Mouse (Mus musculus) midbrain, embryonic 13.5 days (tissue): ENCODE results near the gene Lonp2. TPM values are rescaled to one million over a fixed set of nuclear protein-coding genes. Genes with fewer than 3 reads are reported as not detected.

Experiments
- ATAC-seq: fragments of 200-750 bp; cut with Nextera tagmentation; 2 replicates; pipeline ENCODE4 v1.8.0; 2017; ENCODE audit warnings: mild to moderate bottlenecking, moderate TSS enrichment, moderate library complexity
- H3K27ac ChIP-seq: fragments of 300-500 bp; sonication (generic); 2 replicates; pipeline ENCODE4 v1.5.1; 2015; ENCODE audit warnings: inconsistent platforms, mild to moderate bottlenecking, moderate library complexity
- H3K27me3 ChIP-seq: fragments of 300-500 bp; sonication (generic); 2 replicates; pipeline ENCODE4 v1.6.1; 2015; ENCODE audit warnings: mild to moderate bottlenecking, inconsistent platforms
- H3K36me3 ChIP-seq: fragments of 300-500 bp; sonication (generic); 2 replicates; pipeline ENCODE4 v1.6.1; 2015; ENCODE audit warnings: mild to moderate bottlenecking, inconsistent platforms
- H3K4me1 ChIP-seq: fragments of 300-500 bp; sonication (generic); replicated peaks from 2 replicates; pipeline ENCODE4 v1.6.1; 2015; ENCODE audit warnings: inconsistent platforms
- H3K4me2 ChIP-seq: fragments of 300-500 bp; sonication (generic); replicated peaks from 2 replicates; pipeline ENCODE4 v1.6.1; 2015; ENCODE audit warnings: moderate library complexity, mild to moderate bottlenecking, inconsistent platforms
- H3K4me3 ChIP-seq: fragments of 300-500 bp; sonication (generic); replicated peaks from 2 replicates; pipeline ENCODE4 v1.5.1; 2015; ENCODE audit warnings: mild to moderate bottlenecking, inconsistent platforms
- H3K9ac ChIP-seq: fragments of 300-500 bp; sonication (generic); replicated peaks from 2 replicates; pipeline ENCODE4 v1.6.1; 2015; ENCODE audit warnings: mild to moderate bottlenecking, inconsistent platforms
- H3K9me3 ChIP-seq: fragments of 300-500 bp; sonication (generic); 2 replicates; pipeline ENCODE4 v1.6.1; 2016; ENCODE audit warnings: mild to moderate bottlenecking, inconsistent platforms
- WGBS: fragments of 180-500 bp; shearing (Covaris S2); methylation state at CpG from one replicate; pipeline ENCODE4 v1.1.7; 2015; 5-methylcytosine and 5-hydroxymethylcytosine counted together
- polyA plus RNA-seq: library from polyadenylated mRNA; unstranded; fragments of >200 nt; fragmentation: Nextera tagmentation; extraction: Ambion mirVana; gene quantifications from 2 replicates; pipeline ENCODE4 v1.2.1, GENCODE M21; 2015

Gene Lonp2
- polyA plus RNA-seq, 1 experiment from 2014 or later, result 88.3 TPM

DNA sequence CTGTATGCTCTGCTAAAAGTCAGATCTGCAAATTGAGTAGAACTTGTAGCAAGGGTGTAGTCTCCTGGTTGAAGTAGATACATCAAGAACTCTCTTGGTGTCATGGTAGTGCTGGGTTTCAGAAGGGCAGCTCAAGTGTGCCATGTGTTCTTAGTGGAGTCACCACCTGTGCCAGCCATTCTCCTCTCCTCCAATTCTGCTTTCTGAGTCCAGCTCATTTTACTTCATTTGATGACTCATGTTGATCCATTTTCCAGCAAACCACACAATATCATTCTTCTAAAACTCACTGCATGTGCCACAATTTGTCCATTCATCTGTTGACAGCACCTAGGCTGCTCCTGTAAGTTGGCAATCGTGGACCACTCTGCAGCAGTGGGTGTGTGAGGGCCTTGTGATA is 68.3 kb downstream of the Lonp2 start:
- 94% methylated on average over 1 of the region's 1 CpGs for WGBS
- Histone ChIP-seq H3K36me3 (peaks cover 21% of the 10 kb centered on the region), H3K4me3 (no peak overlapping the region), H3K9me3 (no peaks in the 10 kb centered on the region), H3K27ac (no peak overlapping the region), H3K9ac (no peak overlapping the region), H3K4me1 (no peaks in the 10 kb centered on the region), H3K4me2 (no peak overlapping the region), H3K27me3 (no peaks in the 10 kb centered on the region)
- no peak for ATAC-seq

DNA sequence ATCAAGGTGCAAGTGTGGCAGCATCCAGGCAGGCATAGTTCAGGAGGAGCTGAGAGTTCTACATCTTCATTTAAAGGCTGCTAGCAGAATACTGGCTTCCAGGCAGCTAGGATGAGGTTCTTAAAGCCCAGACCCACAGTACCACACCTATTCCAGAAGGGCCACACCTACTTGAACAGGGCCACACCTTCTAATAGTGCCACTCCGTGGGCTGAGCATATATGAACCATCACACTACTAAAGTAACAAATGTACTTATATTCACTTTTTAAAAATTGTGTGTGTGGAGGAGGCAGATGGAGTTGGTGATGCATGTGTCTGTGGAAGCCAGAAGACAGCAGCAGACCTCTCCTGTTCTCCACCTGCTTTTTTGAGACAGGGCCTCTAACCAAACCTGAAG is 70.2 kb downstream of the Lonp2 start:
- Histone ChIP-seq H3K4me3 (no peak overlapping the region), H3K27me3 (no peaks in the 10 kb centered on the region), H3K27ac (no peak overlapping the region), H3K9me3 (no peaks in the 10 kb centered on the region), H3K9ac (no peak overlapping the region), H3K4me2 (no peak overlapping the region), H3K36me3 (peaks cover 14% of the 10 kb centered on the region), H3K4me1 (no peaks in the 10 kb centered on the region)
- no peak for ATAC-seq
- WGBS, result 100% methylated on average over 1 of the region's 1 CpGs

DNA sequence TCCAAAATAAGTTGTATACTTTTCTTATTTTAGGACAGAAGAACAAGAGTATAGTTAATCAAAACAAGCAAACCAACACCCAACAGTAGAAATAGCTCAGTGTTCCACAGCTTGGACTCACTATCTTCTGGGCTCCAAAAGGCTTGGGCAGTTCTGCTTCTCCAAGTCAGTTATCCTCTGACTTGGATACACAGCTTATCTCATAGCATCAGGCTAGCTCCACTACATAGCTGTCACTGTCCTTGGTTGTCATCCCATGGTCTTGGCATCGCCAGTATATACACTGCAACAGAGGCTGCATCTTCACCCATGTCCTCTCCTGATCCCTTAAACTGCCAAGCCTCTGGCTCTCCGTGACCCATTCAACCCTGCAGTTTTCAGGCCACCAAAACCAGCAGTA is 71.9 kb downstream of the Lonp2 start:
- H3K4me1 ChIP-seq, result no peaks in the 10 kb centered on the region
- no peak overlapping the region for H3K27ac ChIP-seq
- H3K4me2 ChIP-seq, result no peak overlapping the region
- no peaks in the 10 kb centered on the region for H3K27me3 ChIP-seq
- 93% methylated on average over 2 of the region's 2 CpGs for WGBS
- peaks cover 19% of the 10 kb centered on the region for H3K36me3 ChIP-seq
- ATAC-seq, result no peak
- no peaks in the 10 kb centered on the region for H3K9me3 ChIP-seq
- no peak overlapping the region for H3K4me3 ChIP-seq
- H3K9ac ChIP-seq, result no peak overlapping the region

DNA sequence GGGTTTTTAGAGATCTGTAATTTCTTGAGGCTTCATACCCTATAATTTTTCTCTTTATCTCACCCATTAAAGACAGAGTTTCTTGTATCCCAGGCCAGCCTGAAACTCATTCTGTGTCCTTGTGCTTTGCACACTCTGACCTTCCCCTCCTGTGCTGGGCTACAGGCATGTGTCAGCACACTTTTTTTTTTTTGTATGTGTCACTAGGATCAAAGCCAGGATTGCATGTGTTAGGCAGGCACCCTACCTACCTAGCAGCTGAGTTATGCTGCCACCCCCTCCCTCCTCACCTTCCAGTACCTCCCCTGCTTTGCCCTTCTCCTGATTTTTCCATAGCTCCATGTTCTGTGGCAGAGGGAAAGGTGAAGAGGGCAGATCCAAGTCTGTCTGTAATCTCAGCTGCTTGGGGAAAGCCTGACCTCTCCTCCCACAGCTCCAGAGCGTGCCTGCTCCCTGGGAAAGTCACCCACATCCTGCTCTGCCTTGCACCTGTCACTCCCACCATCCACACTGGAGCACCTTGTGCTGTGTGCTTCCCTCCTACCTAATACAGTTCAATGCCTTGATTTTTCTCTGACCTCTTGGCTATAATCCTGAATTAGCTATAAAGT is 75.1 kb downstream of the Lonp2 start:
- ATAC-seq, result no peak
- H3K4me3 ChIP-seq, result no peak overlapping the region
- no peaks in the 10 kb centered on the region for H3K27me3 ChIP-seq
- WGBS, result 84% methylated on average over 1 of the region's 1 CpGs
- H3K9ac ChIP-seq, result no peak overlapping the region
- H3K4me2 ChIP-seq, result no peak overlapping the region
- H3K36me3 ChIP-seq, result peaks cover 18% of the 10 kb centered on the region
- H3K9me3 ChIP-seq, result no peaks in the 10 kb centered on the region
- no peaks in the 10 kb centered on the region for H3K4me1 ChIP-seq
- H3K27ac ChIP-seq, result no peak overlapping the region

DNA sequence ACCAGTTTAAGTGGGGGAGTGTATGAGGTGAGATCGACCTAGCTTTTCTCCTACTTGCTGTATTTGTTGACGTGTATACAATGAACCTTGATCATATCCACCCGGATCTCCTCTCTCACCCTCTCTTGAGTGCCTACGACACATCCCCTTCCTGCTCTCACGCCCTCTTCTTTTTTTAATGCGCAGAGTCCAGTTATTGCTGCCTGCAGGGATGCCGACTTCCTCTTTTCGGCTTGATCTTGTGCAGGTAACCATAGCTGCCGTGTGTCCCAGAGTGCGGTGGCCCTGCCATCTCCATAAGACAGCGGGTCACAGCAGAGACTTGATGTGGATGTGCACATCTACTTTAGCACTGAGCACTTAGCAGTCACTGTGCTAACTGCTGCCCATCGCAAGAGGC is 75.6 kb downstream of the Lonp2 start:
- WGBS, result 94% methylated on average over 12 of the region's 12 CpGs
- H3K9me3 ChIP-seq, result no peaks in the 10 kb centered on the region
- ATAC-seq, result no peak

DNA sequence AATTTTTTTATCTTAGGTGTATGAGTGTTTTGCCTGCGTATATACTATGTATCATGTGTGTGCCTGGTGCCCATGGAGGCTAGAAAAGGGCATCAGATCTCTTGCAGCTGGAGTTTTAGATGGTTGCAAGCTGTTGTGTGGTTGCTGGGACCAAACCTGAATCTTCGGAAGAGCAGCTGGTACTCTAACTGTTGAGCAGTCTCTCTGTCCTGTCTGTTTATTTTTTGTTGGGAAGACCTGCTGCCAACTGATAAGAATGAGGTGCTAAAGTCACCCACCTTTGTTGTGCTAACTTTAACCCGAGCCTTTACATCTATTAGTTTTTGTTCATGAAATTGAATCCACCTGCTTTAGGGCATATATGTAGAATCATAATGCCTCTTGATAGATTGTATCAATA is 78.6 kb downstream of the Lonp2 start:
- Histone ChIP-seq H3K4me1 (no peaks in the 10 kb centered on the region), H3K9ac (no peak overlapping the region), H3K36me3 (peaks cover 12% of the 10 kb centered on the region), H3K4me3 (no peak overlapping the region), H3K27ac (no peak overlapping the region), H3K27me3 (no peaks in the 10 kb centered on the region), H3K9me3 (no peaks in the 10 kb centered on the region), H3K4me2 (no peak overlapping the region)
- no peak for ATAC-seq
- WGBS, result 84% methylated on average over 3 of the region's 3 CpGs

More for the DNA sequence above, 75.6 kb downstream of the Lonp2 start:
- Histone ChIP-seq H3K27ac (no peak overlapping the region), H3K4me2 (no peak overlapping the region), H3K4me3 (no peak overlapping the region), H3K36me3 (peaks cover 18% of the 10 kb centered on the region), H3K27me3 (no peaks in the 10 kb centered on the region), H3K9ac (no peak overlapping the region), H3K4me1 (no peaks in the 10 kb centered on the region)

DNA sequence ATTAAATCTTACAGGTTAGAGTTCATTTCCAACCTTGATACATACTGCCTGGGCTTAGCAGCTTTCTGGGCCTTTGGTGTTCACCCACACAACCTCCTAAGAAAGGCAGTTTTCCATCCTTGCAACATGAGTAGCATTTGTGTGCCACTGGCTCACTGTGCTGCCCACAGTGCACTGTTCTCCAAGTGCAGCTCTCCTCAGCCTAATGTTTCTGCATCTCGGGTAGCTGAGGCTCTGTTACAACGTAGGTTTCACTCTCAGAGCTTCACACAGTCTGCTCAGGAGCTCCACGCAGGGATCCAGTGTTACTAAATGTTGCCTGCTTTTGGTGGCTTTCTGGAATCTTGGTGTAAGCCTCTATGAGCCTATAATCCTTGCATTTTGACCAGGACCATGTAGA is 81.5 kb downstream of the Lonp2 start:
- no peaks in the 10 kb centered on the region for H3K27me3 ChIP-seq

DNA sequence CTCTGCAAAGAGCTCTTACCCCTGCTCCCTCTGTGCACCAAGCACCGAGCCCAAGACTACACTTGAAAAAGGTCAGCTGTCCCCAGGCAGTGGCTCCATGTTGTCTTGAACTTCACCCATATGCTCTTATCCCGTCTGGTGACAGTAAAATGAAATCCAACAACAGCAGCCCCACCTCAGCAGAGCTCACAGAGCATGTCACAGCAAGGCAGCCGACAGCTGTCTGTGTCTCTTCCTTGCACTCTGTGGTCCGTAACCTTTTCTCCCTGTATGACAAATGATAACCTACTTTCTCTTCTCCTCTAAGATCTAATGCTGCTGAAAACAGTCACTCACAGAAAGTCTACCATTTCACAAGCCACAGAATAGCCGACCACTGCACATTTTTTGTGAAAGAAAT is 82.9 kb downstream of the Lonp2 start:
- H3K9me3 ChIP-seq, result no peaks in the 10 kb centered on the region
- no peak overlapping the region for H3K4me2 ChIP-seq
- H3K4me1 ChIP-seq, result no peaks in the 10 kb centered on the region
- ATAC-seq, result no peak
- peaks cover 22% of the 10 kb centered on the region; the same call in 1 of the 2 replicates for H3K36me3 ChIP-seq
- H3K4me3 ChIP-seq, result no peak overlapping the region
- no peak overlapping the region for H3K9ac ChIP-seq
- WGBS, result 89% methylated on average over 5 of the region's 5 CpGs
- no peak overlapping the region for H3K27ac ChIP-seq
- H3K27me3 ChIP-seq, result no peaks in the 10 kb centered on the region

More for the DNA sequence above, 81.5 kb downstream of the Lonp2 start:
- no peaks in the 10 kb centered on the region for H3K4me1 ChIP-seq
- H3K4me2 ChIP-seq, result no peak overlapping the region
- peaks cover 16% of the 10 kb centered on the region; the same call in 1 of the 2 replicates for H3K36me3 ChIP-seq
- no peak overlapping the region for H3K4me3 ChIP-seq
- H3K9ac ChIP-seq, result no peak overlapping the region
- H3K27ac ChIP-seq, result no peak overlapping the region
- WGBS, result 81% methylated on average over 3 of the region's 3 CpGs
- ATAC-seq, result no peak
- no peaks in the 10 kb centered on the region for H3K9me3 ChIP-seq

DNA sequence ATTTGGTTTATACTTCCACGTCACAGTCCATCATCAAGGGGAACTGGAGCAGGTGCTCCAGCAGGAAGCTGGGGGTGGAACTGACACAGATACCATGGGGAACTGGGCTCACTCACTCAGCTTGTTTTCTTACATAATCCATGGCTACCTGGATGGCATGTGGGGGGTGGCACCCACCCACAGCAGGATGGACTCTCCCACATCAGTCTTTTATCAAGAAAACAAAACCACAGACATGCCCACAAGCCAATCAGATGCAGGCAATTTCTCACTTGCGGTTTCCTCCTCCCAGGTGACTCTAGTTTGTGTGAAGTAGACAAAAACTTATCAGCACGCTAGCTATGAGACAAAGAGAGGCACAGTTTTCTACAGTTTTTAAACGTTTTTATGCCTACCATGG is 84.0 kb downstream of the Lonp2 start:
- H3K9ac ChIP-seq, result no peak overlapping the region
- H3K4me2 ChIP-seq, result no peak overlapping the region
- peaks cover 22% of the 10 kb centered on the region; the same call in 1 of the 2 replicates for H3K36me3 ChIP-seq
- peaks cover 7% of the 10 kb centered on the region for H3K4me1 ChIP-seq
- H3K4me3 ChIP-seq, result no peak overlapping the region
- ATAC-seq, result no peak
- no peaks in the 10 kb centered on the region for H3K27me3 ChIP-seq
- 76% methylated on average over 4 of the region's 4 CpGs for WGBS
- H3K9me3 ChIP-seq, result no peaks in the 10 kb centered on the region
- H3K27ac ChIP-seq, result no peak overlapping the region

DNA sequence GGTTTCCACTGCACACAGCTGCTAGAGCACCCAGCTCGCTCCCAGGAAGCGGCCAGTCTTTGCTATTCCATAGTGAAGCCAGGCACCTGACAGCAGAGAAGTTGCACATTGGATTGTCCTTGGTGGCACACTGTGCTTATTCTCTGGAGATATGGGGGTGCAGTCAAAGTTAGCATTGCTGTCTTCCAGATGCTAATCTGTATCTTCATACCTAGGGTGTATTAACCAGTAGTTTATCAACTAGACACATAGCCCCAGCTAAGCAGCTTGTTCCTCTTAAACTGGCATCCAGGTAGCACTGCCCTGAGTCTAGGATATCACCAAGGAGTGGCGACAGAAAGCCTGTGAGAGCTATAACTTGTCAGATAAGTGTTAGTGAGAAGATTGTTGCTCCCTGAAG is 88.8 kb downstream of the Lonp2 start:
- no peaks in the 10 kb centered on the region for H3K27me3 ChIP-seq
- H3K4me3 ChIP-seq, result no peak overlapping the region
- H3K9me3 ChIP-seq, result no peaks in the 10 kb centered on the region
- H3K36me3 ChIP-seq, result peaks cover 29% of the 10 kb centered on the region
- no peak overlapping the region for H3K9ac ChIP-seq
- H3K4me2 ChIP-seq, result no peak overlapping the region
- H3K27ac ChIP-seq, result peak overlapping the region; percentile 3; the same call in 1 of the 2 replicates
- peaks cover 26% of the 10 kb centered on the region for H3K4me1 ChIP-seq
- ATAC-seq, result no peak
- 95% methylated on average over 3 of the region's 3 CpGs for WGBS

DNA sequence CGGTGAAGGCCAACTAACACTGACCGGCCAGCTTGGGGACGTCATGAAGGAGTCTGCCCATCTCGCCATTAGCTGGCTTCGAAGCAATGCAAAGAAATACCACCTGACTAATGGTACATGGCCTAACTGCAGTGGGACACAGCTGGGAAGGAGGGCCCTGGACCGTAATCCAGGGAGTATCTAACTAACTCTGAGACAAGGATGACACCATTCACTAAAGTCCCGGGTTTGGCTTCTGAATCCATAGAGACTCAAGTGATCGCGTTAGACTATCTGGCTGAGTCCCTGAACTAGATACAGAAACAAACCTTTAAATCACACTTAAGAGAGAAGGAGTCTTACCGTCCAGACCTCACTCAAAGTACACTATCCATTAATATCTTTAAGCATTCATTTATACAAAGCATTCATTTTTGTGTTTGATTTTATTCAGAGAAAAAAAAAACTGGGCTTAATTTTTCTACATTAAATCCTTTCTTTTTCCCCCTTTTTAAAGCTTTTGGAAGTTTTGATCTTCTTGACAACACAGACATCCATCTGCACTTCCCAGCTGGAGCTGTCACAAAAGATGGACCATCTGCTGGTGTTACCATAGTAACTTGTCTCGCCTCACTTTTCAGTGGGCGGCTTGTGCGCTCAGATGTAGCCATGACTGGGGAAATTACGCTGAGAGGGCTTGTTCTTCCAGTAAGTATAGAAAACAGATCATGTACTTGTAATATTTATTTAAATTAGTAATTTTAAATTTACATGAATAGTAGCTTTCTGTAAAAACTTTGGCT is 89.8 kb downstream of the Lonp2 start:
- WGBS, result 51% methylated on average over 14 of the region's 14 CpGs
- ATAC-seq, result peak; percentile 86

DNA sequence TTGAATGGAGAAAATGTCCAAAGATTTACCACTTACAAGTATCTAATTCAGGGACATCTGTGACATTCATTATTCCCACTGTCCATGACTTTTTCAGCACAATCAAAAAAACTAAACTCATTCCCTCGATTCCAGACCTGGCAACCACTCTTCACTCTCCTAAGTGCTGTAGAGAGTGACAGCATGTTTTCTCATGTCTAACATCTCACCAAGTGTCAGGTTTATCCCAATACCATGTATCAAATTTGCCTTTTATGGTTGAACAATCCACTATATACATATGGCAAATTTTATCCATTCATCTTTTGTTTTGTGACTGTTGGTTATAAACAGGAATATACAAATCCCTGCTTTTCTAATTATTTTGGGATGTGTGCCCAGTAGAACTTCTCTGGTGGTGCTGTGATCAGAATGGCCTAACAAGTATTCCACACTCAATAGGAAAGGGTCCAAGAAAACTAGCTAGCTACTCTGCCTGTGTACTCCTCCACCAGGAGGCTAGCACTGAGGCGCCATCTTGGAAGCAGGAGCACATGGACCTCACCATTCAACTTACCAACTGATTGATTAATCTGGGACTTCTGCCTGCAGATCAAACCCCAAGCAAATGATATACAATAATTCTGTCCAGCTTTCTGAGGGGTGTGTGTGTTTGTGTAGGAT is 94.6 kb downstream of the Lonp2 start:
- Histone ChIP-seq H3K27me3 (no peaks in the 10 kb centered on the region), H3K4me2 (no peak overlapping the region), H3K9ac (no peak overlapping the region), H3K4me3 (no peak overlapping the region), H3K4me1 (peaks cover 13% of the 10 kb centered on the region), H3K36me3 (peaks cover 42% of the 10 kb centered on the region), H3K27ac (no peak overlapping the region), H3K9me3 (no peaks in the 10 kb centered on the region)
- WGBS, result 94% methylated on average over 2 of the region's 2 CpGs
- ATAC-seq, result no peak

More for the DNA sequence above, 89.8 kb downstream of the Lonp2 start:
- H3K27me3 ChIP-seq, result no peaks in the 10 kb centered on the region
- H3K9me3 ChIP-seq, result no peaks in the 10 kb centered on the region
- no peak overlapping the region for H3K4me2 ChIP-seq
- H3K4me1 ChIP-seq, result peaks cover 26% of the 10 kb centered on the region
- no peak overlapping the region for H3K9ac ChIP-seq
- H3K27ac ChIP-seq, result peak overlapping the region; percentile 70
- H3K36me3 ChIP-seq, result peaks cover 32% of the 10 kb centered on the region
- no peak overlapping the region for H3K4me3 ChIP-seq
